Mouse (Mus musculus): Measurements from ENCODE around the gene Mpdu1. TPM values are rescaled to one million over a fixed set of nuclear protein-coding genes. Genes with fewer than 3 reads are reported as not detected.
"Not testable (repeated sequence)": the region's sequence is repeated elsewhere in the genome, so short reads cannot be mapped to it uniquely, and the experiment has no call there.

The Mpdu1 gene
- polyA plus RNA-seq, 1 experiment from 2014 or later: 35.1 TPM

GRCm38 (mm10) chr11:69614257-69614588, 48.2 kb downstream of the Mpdu1 start:
- 56% methylated on average over 11 of the region's 11 CpGs for WGBS (ENCODE audit: insufficient replicate concordance)
- peak overlapping the region; percentile 57 for H3K4me2 ChIP-seq

GRCm38 (mm10) chr11:69613553-69614256, 48.7 kb downstream of the Mpdu1 start:
- Histone ChIP-seq H3K27ac (ENCODE audit: low read depth, low read length) (no peak overlapping the region), H3K4me1 (ENCODE audit: control insufficient read depth, insufficient read depth, low read length) (peaks cover 8% of the 10 kb centered on the region; the same call in 1 of the 2 replicates), H3K27me3 (ENCODE audit: control insufficient read depth, insufficient read depth, low read length) (no peaks in the 10 kb centered on the region), H3K9me3 (replicated peaks; ENCODE audit: control insufficient read depth, low read length) (no peaks in the 10 kb centered on the region), H3K4me3 (ENCODE audit: low read depth, low read length) (peak overlapping the region; percentile 23; the same call in 1 of the 2 replicates), H3K9ac (ENCODE audit: low read depth, low read length) (peak overlapping the region; percentile 69), H3K4me2 (peak overlapping the region; percentile 57), H3K36me3 (ENCODE audit: control insufficient read depth, insufficient read depth, low read length) (no peaks in the 10 kb centered on the region)
- ATAC-seq (replicated peaks; ENCODE audit: insufficient number of reproducible peaks, low FRiP score, low TSS enrichment): no peak
- WGBS (ENCODE audit: insufficient replicate concordance): 7% methylated on average over 19 of the region's 19 CpGs

More at GRCm38 (mm10) chr11:69614257-69614588, 48.2 kb downstream of the Mpdu1 start:
- H3K4me1 ChIP-seq (ENCODE audit: control insufficient read depth, insufficient read depth, low read length); H3K36me3 ChIP-seq (ENCODE audit: control insufficient read depth, insufficient read depth, low read length); H3K27me3 ChIP-seq (ENCODE audit: control insufficient read depth, insufficient read depth, low read length); H3K27ac ChIP-seq (ENCODE audit: low read depth, low read length); ATAC-seq (replicated peaks; ENCODE audit: insufficient number of reproducible peaks, low FRiP score, low TSS enrichment); H3K9ac ChIP-seq (ENCODE audit: low read depth, low read length); H3K9me3 ChIP-seq (replicated peaks; ENCODE audit: control insufficient read depth, low read length); H3K4me3 ChIP-seq (ENCODE audit: low read depth, low read length): not testable (repeated sequence)

GRCm38 (mm10) chr11:69610899-69611298, 51.5 kb downstream of the Mpdu1 start:
- no peak overlapping the region for H3K27ac ChIP-seq (ENCODE audit: low read depth, low read length)
- no peaks in the 10 kb centered on the region for H3K36me3 ChIP-seq (ENCODE audit: control insufficient read depth, insufficient read depth, low read length)
- 48% methylated on average over 4 of the region's 4 CpGs for WGBS (ENCODE audit: insufficient replicate concordance)
- H3K9me3 ChIP-seq (replicated peaks; ENCODE audit: control insufficient read depth, low read length): no peaks in the 10 kb centered on the region
- no peaks in the 10 kb centered on the region for H3K27me3 ChIP-seq (ENCODE audit: control insufficient read depth, insufficient read depth, low read length)
- H3K9ac ChIP-seq (ENCODE audit: low read depth, low read length): 0 out of 2 replicates have a peak overlapping the region, but pooled peaks have one; percentile 16
- H3K4me1 ChIP-seq (ENCODE audit: control insufficient read depth, insufficient read depth, low read length): peaks cover 6% of the 10 kb centered on the region; the same call in 1 of the 2 replicates
- H3K4me3 ChIP-seq (ENCODE audit: low read depth, low read length): no peak overlapping the region
- ATAC-seq (replicated peaks; ENCODE audit: insufficient number of reproducible peaks, low FRiP score, low TSS enrichment): no peak
- no peak overlapping the region; the same call in 1 of the 2 replicates for H3K4me2 ChIP-seq

GRCm38 (mm10) chr11:69609416-69609815, 53.0 kb downstream of the Mpdu1 start:
- Histone ChIP-seq H3K4me2 (no peak overlapping the region), H3K36me3 (ENCODE audit: control insufficient read depth, insufficient read depth, low read length) (no peaks in the 10 kb centered on the region), H3K4me3 (ENCODE audit: low read depth, low read length) (no peak overlapping the region), H3K4me1 (ENCODE audit: control insufficient read depth, insufficient read depth, low read length) (peaks cover 8% of the 10 kb centered on the region; the same call in 1 of the 2 replicates), H3K9ac (ENCODE audit: low read depth, low read length) (no peak overlapping the region), H3K9me3 (replicated peaks; ENCODE audit: control insufficient read depth, low read length) (no peaks in the 10 kb centered on the region), H3K27ac (ENCODE audit: low read depth, low read length) (no peak overlapping the region; the same call in 1 of the 2 replicates), H3K27me3 (ENCODE audit: control insufficient read depth, insufficient read depth, low read length) (no peaks in the 10 kb centered on the region)
- ATAC-seq (replicated peaks; ENCODE audit: insufficient number of reproducible peaks, low FRiP score, low TSS enrichment): no peak
- 40% methylated on average over 7 of the region's 7 CpGs for WGBS (ENCODE audit: insufficient replicate concordance)

GRCm38 (mm10) chr11:69608525-69608924, 53.9 kb downstream of the Mpdu1 start:
- ATAC-seq (replicated peaks; ENCODE audit: insufficient number of reproducible peaks, low FRiP score, low TSS enrichment): no peak
- 76% methylated on average over 3 of the region's 3 CpGs for WGBS (ENCODE audit: insufficient replicate concordance)
- no peak overlapping the region; the same call in 1 of the 2 replicates for H3K27ac ChIP-seq (ENCODE audit: low read depth, low read length)

GRCm38 (mm10) chr11:69606832-69607231, 55.6 kb downstream of the Mpdu1 start:
- WGBS (ENCODE audit: insufficient replicate concordance): 81% methylated on average over 2 of the region's 2 CpGs
- peaks cover 17% of the 10 kb centered on the region for H3K4me1 ChIP-seq (ENCODE audit: control insufficient read depth, insufficient read depth, low read length)
- no peak overlapping the region for H3K4me3 ChIP-seq (ENCODE audit: low read depth, low read length)
- no peak for ATAC-seq (replicated peaks; ENCODE audit: insufficient number of reproducible peaks, low FRiP score, low TSS enrichment)
- no peak overlapping the region for H3K27ac ChIP-seq (ENCODE audit: low read depth, low read length)
- H3K27me3 ChIP-seq (ENCODE audit: control insufficient read depth, insufficient read depth, low read length): no peaks in the 10 kb centered on the region
- no peaks in the 10 kb centered on the region for H3K9me3 ChIP-seq (replicated peaks; ENCODE audit: control insufficient read depth, low read length)
- no peak overlapping the region for H3K9ac ChIP-seq (ENCODE audit: low read depth, low read length)
- H3K36me3 ChIP-seq (ENCODE audit: control insufficient read depth, insufficient read depth, low read length): no peaks in the 10 kb centered on the region
- no peak overlapping the region for H3K4me2 ChIP-seq

More at GRCm38 (mm10) chr11:69608525-69608924, 53.9 kb downstream of the Mpdu1 start:
- H3K4me3 ChIP-seq (ENCODE audit: low read depth, low read length): no peak overlapping the region
- H3K4me2 ChIP-seq: no peak overlapping the region
- H3K36me3 ChIP-seq (ENCODE audit: control insufficient read depth, insufficient read depth, low read length): no peaks in the 10 kb centered on the region
- peaks cover 10% of the 10 kb centered on the region; the same call in 1 of the 2 replicates for H3K4me1 ChIP-seq (ENCODE audit: control insufficient read depth, insufficient read depth, low read length)
- H3K9me3 ChIP-seq (replicated peaks; ENCODE audit: control insufficient read depth, low read length): no peaks in the 10 kb centered on the region
- no peaks in the 10 kb centered on the region for H3K27me3 ChIP-seq (ENCODE audit: control insufficient read depth, insufficient read depth, low read length)
- H3K9ac ChIP-seq (ENCODE audit: low read depth, low read length): no peak overlapping the region

MicroRNAs within 50 kb of the gene (microRNA counts, 519-probe panel; counts per million panel counts)
- 32.2 counts per million for microRNA mmu-miR-1934
- microRNA mmu-miR-467f: 2,492 counts per million, percentile 6 among the panel's probes with 10 or more counts

Small RNA genes lying within 50 kb of the gene (microRNA-seq; reads per million reads assigned to microRNA genes)
- gene Mir1934 (ENCODE audit: borderline number of aligned reads) (5.4 reads per million, percentile 40 among the genes with 10 or more reads in this experiment), gene Mir467f (ENCODE audit: borderline number of aligned reads) (not detected)

Other genes starting within 250 kb of the Mpdu1 start
- gene Kdm6b, start 249.0 kb downstream of the Mpdu1 start, polyA plus RNA-seq (2014; fragmentation: Nextera tagmentation; extraction: Ambion mirVana): 21.5 and 25.1 TPM in 2 replicates
- 0.20 and 1.3 TPM in 2 replicates for gene Dnah2, start 113.5 kb downstream of the Mpdu1 start, polyA plus RNA-seq (2014; fragmentation: Nextera tagmentation; extraction: Ambion mirVana)
- 15.2 and 19.0 TPM in 2 replicates for gene Efnb3, start 102.4 kb downstream of the Mpdu1 start, polyA plus RNA-seq (2014; fragmentation: Nextera tagmentation; extraction: Ambion mirVana)
- 20.3 and 22.9 TPM in 2 replicates for gene Wrap53, start 82.4 kb downstream of the Mpdu1 start, polyA plus RNA-seq (2014; fragmentation: Nextera tagmentation; extraction: Ambion mirVana)
- gene Trp53, start 82.3 kb downstream of the Mpdu1 start, polyA plus RNA-seq (2014; fragmentation: Nextera tagmentation; extraction: Ambion mirVana): 103 and 107 TPM in 2 replicates
- gene Atp1b2, start 56.7 kb downstream of the Mpdu1 start, polyA plus RNA-seq (2014; fragmentation: Nextera tagmentation; extraction: Ambion mirVana): 31.0 and 36.2 TPM in 2 replicates
- gene Shbg, start 44.7 kb downstream of the Mpdu1 start, polyA plus RNA-seq (2014; fragmentation: Nextera tagmentation; extraction: Ambion mirVana): 1.5 TPM in 1 of 2 replicates, not detected in the other
- gene Sat2, start 40.6 kb downstream of the Mpdu1 start, polyA plus RNA-seq (2014; fragmentation: Nextera tagmentation; extraction: Ambion mirVana): 15.2 and 16.4 TPM in 2 replicates
- gene Fxr2, start 29.7 kb downstream of the Mpdu1 start, polyA plus RNA-seq (2014; fragmentation: Nextera tagmentation; extraction: Ambion mirVana): 21.1 and 29.0 TPM in 2 replicates
- gene Sox15, start 7.3 kb downstream of the Mpdu1 start, polyA plus RNA-seq (2014; fragmentation: Nextera tagmentation; extraction: Ambion mirVana): not detected in 2 replicates
- gene Cd68, start 3.5 kb upstream of the Mpdu1 start, polyA plus RNA-seq (2014; fragmentation: Nextera tagmentation; extraction: Ambion mirVana): 4.2 and 4.7 TPM in 2 replicates
- 530 and 592 TPM in 2 replicates for gene Eif4a1, start 9.8 kb upstream of the Mpdu1 start, polyA plus RNA-seq (2014; fragmentation: Nextera tagmentation; extraction: Ambion mirVana)
- gene Senp3, start 19.4 kb upstream of the Mpdu1 start, polyA plus RNA-seq (2014; fragmentation: Nextera tagmentation; extraction: Ambion mirVana): 70.2 and 81.4 TPM in 2 replicates
- gene Tnfsf13, start 23.1 kb upstream of the Mpdu1 start, polyA plus RNA-seq (2014; fragmentation: Nextera tagmentation; extraction: Ambion mirVana): 0.24 TPM in 1 of 2 replicates, not detected in the other
- 4.4 TPM in 2 replicates for gene Tnfsf12, start 33.2 kb upstream of the Mpdu1 start, polyA plus RNA-seq (2014; fragmentation: Nextera tagmentation; extraction: Ambion mirVana)
- gene Tnfsfm13, start 33.5 kb upstream of the Mpdu1 start, polyA plus RNA-seq (2014; fragmentation: Nextera tagmentation; extraction: Ambion mirVana): 3.0 and 4.2 TPM in 2 replicates
- gene Polr2a, start 96.0 kb upstream of the Mpdu1 start, polyA plus RNA-seq (2014; fragmentation: Nextera tagmentation; extraction: Ambion mirVana): 29.0 and 36.7 TPM in 2 replicates
- gene Slc35g3, start 99.3 kb upstream of the Mpdu1 start, polyA plus RNA-seq (2014; fragmentation: Nextera tagmentation; extraction: Ambion mirVana): 0.10 TPM in 1 of 2 replicates, not detected in the other
- 2.1 and 3.1 TPM in 2 replicates for gene Zbtb4, start 103.3 kb upstream of the Mpdu1 start, polyA plus RNA-seq (2014; fragmentation: Nextera tagmentation; extraction: Ambion mirVana)
- gene Chrnb1, start 133.3 kb upstream of the Mpdu1 start, polyA plus RNA-seq (2014; fragmentation: Nextera tagmentation; extraction: Ambion mirVana): 3.7 and 4.5 TPM in 2 replicates
- gene Fgf11, start 139.2 kb upstream of the Mpdu1 start, polyA plus RNA-seq (2014; fragmentation: Nextera tagmentation; extraction: Ambion mirVana): 1.5 and 2.5 TPM in 2 replicates
- 1.1 and 1.5 TPM in 2 replicates for gene Tmem102, start 143.0 kb upstream of the Mpdu1 start, polyA plus RNA-seq (2014; fragmentation: Nextera tagmentation; extraction: Ambion mirVana)
- gene Gm39566, start 152.7 kb upstream of the Mpdu1 start, polyA plus RNA-seq (2014; fragmentation: Nextera tagmentation; extraction: Ambion mirVana): not detected in 2 replicates
- not detected in 2 replicates for gene Spem2, start 155.8 kb upstream of the Mpdu1 start, polyA plus RNA-seq (2014; fragmentation: Nextera tagmentation; extraction: Ambion mirVana)
- not detected in 2 replicates for gene Spem1, start 159.5 kb upstream of the Mpdu1 start, polyA plus RNA-seq (2014; fragmentation: Nextera tagmentation; extraction: Ambion mirVana)
- gene Nlgn2, start 175.1 kb upstream of the Mpdu1 start, polyA plus RNA-seq (2014; fragmentation: Nextera tagmentation; extraction: Ambion mirVana): 3.1 and 3.3 TPM in 2 replicates
- 321 and 331 TPM in 2 replicates for gene Tmem256, start 175.9 kb upstream of the Mpdu1 start, polyA plus RNA-seq (2014; fragmentation: Nextera tagmentation; extraction: Ambion mirVana)
- 65.9 and 75.2 TPM in 2 replicates for gene Plscr3, start 183.7 kb upstream of the Mpdu1 start, polyA plus RNA-seq (2014; fragmentation: Nextera tagmentation; extraction: Ambion mirVana)
- gene Tnk1, start 196.1 kb upstream of the Mpdu1 start, polyA plus RNA-seq (2014; fragmentation: Nextera tagmentation; extraction: Ambion mirVana): 0.23 and 0.39 TPM in 2 replicates
- gene Tmem95, start 215.4 kb upstream of the Mpdu1 start, polyA plus RNA-seq (2014; fragmentation: Nextera tagmentation; extraction: Ambion mirVana): not detected in 2 replicates
- gene Kctd11, start 218.8 kb upstream of the Mpdu1 start, polyA plus RNA-seq (2014; fragmentation: Nextera tagmentation; extraction: Ambion mirVana): 3.3 and 3.8 TPM in 2 replicates
- 7.2 and 8.1 TPM in 2 replicates for gene Acap1, start 232.9 kb upstream of the Mpdu1 start, polyA plus RNA-seq (2014; fragmentation: Nextera tagmentation; extraction: Ambion mirVana)
- 5.3 and 5.8 TPM in 2 replicates for gene 2810408A11Rik, start 238.3 kb upstream of the Mpdu1 start, polyA plus RNA-seq (2014; fragmentation: Nextera tagmentation; extraction: Ambion mirVana)
- 9.3 and 10.8 TPM in 2 replicates for gene Neurl4, start 238.4 kb upstream of the Mpdu1 start, polyA plus RNA-seq (2014; fragmentation: Nextera tagmentation; extraction: Ambion mirVana)

Data from heart, embryonic 11.5 days (tissue).